Mouse (Mus musculus) mouse embryonic stem cell (cell line): ENCODE measurements around the gene Trdmt1.

Source experiments
- in situ Hi-C, 2 experiments: fragments of 300-500 bp; cut with MboI; formaldehyde crosslinking; loops; 1 replicate in 1 of 2; 3 replicates in 1 of 2; pipeline ENCODE4 v1.14.3; 2019 to 2020; ENCODE audit warnings: low sequenced_read_pairs in 2 of 2, low pct_unique_long_range_greater_than_20kb in 1 of 2, mixed read lengths in 1 of 2; ENCODE audit not compliant: unreplicated experiment in 1 of 2

The Trdmt1 gene

GRCm38 (mm10) chr2:13559729-13560128 lies 15.3 kb upstream of the Trdmt1 start:
- in situ Hi-C loops: no loop called here

GRCm38 (mm10) chr2:13559303-13559702 lies 14.8 kb upstream of the Trdmt1 start:
- in situ Hi-C loops: no loop called here

- in situ Hi-C loops: no loop called here
Measured at GRCm38 (mm10) chr2:13558607-13559262, 14.3 kb upstream of the Trdmt1 start.

GRCm38 (mm10) chr2:13557145-13558030 lies 12.9 kb upstream of the Trdmt1 start:
- in situ Hi-C loops: no loop called here

GRCm38 (mm10) chr2:13556239-13556638 lies 11.8 kb upstream of the Trdmt1 start:
- in situ Hi-C loops: no loop called here

- in situ Hi-C loops: no loop called here
Measured at GRCm38 (mm10) chr2:13553966-13554365, 9.5 kb upstream of the Trdmt1 start.

GRCm38 (mm10) chr2:13548749-13549148 lies 4.3 kb upstream of the Trdmt1 start:
- in situ Hi-C loops: no loop called here

- in situ Hi-C loops: no loop called here
Measured at GRCm38 (mm10) chr2:13543519-13544124, 846 bp downstream of the Trdmt1 start.

GRCm38 (mm10) chr2:13539860-13540259 lies 4.6 kb downstream of the Trdmt1 start:
- in situ Hi-C loops: no loop called here

GRCm38 (mm10) chr2:13538704-13539377 lies 5.6 kb downstream of the Trdmt1 start:
- in situ Hi-C loops: no loop called here

GRCm38 (mm10) chr2:13538258-13538657 lies 6.2 kb downstream of the Trdmt1 start:
- in situ Hi-C loops: no loop called here

- in situ Hi-C loops: no loop called here
Measured at GRCm38 (mm10) chr2:13537733-13538132, 6.7 kb downstream of the Trdmt1 start.

GRCm38 (mm10) chr2:13536747-13537146 lies 7.7 kb downstream of the Trdmt1 start:
- in situ Hi-C loops: no loop called here

GRCm38 (mm10) chr2:13530639-13531038 lies 13.8 kb downstream of the Trdmt1 start:
- in situ Hi-C loops: no loop called here

- in situ Hi-C loops: no loop called here
Measured at GRCm38 (mm10) chr2:13529253-13529933, 15.1 kb downstream of the Trdmt1 start.

GRCm38 (mm10) chr2:13527531-13527930 lies 16.9 kb downstream of the Trdmt1 start:
- in situ Hi-C loops: no loop called here

- in situ Hi-C loops: no loop called here
Measured at GRCm38 (mm10) chr2:13527125-13527524, 17.3 kb downstream of the Trdmt1 start.

GRCm38 (mm10) chr2:13526205-13526604 lies 18.3 kb downstream of the Trdmt1 start:
- in situ Hi-C loops: no loop called here
